Mouse (Mus musculus) midbrain, embryonic 16.5 days (tissue): ENCODE results near the gene Coa3. TPM values are rescaled to one million over a fixed set of nuclear protein-coding genes. Genes with fewer than 3 reads are reported as not detected.
A peak's percentile ranks its signal among the peaks of the same experiment; 100 is the strongest.

Source experiments
- ATAC-seq: fragments of 200-750 bp; cut with Nextera tagmentation; 2 replicates; pipeline ENCODE4 v1.8.0; 2017; ENCODE audit warnings: moderate TSS enrichment
- H3K27ac ChIP-seq: fragments of 300-500 bp; sonication (generic); 2 replicates; pipeline ENCODE4 v1.5.1; 2014; ENCODE audit warnings: mild to moderate bottlenecking, low read length, mixed read lengths
- H3K27me3 ChIP-seq: fragments of 300-500 bp; sonication (generic); 2 replicates; pipeline ENCODE4 v1.6.1; 2014; ENCODE audit warnings: low read depth, low read length, mixed read lengths; ENCODE audit not compliant: control insufficient read depth, insufficient read depth
- H3K36me3 ChIP-seq: fragments of 300-500 bp; sonication (generic); 2 replicates; pipeline ENCODE4 v1.6.1; 2014; ENCODE audit warnings: mild to moderate bottlenecking, low read length, moderate library complexity, mixed read lengths; ENCODE audit not compliant: control insufficient read depth, insufficient read depth
- H3K4me1 ChIP-seq: fragments of 300-500 bp; sonication (generic); 2 replicates; pipeline ENCODE4 v1.6.1; 2014; ENCODE audit warnings: mild to moderate bottlenecking, low read length, mixed read lengths; ENCODE audit not compliant: control insufficient read depth, insufficient read depth
- H3K4me2 ChIP-seq: fragments of 300-500 bp; sonication (generic); 2 replicates; pipeline ENCODE4 v1.6.1; 2014; ENCODE audit warnings: mild to moderate bottlenecking, low read length, mixed read lengths
- H3K4me3 ChIP-seq: fragments of 300-500 bp; sonication (generic); 2 replicates; pipeline ENCODE4 v1.5.1; 2014; ENCODE audit warnings: low read depth, mild to moderate bottlenecking, low read length, moderate library complexity, mixed read lengths
- H3K9ac ChIP-seq: fragments of 300-500 bp; sonication (generic); 2 replicates; pipeline ENCODE4 v1.6.1; 2014; ENCODE audit warnings: low read depth, low read length, mixed read lengths
- H3K9me3 ChIP-seq: fragments of 300-500 bp; sonication (generic); replicated peaks from 2 replicates; pipeline ENCODE4 v1.6.1; 2014; ENCODE audit warnings: mild to moderate bottlenecking, low read length, mixed read lengths; ENCODE audit not compliant: control insufficient read depth, poor library complexity, severe bottlenecking
- WGBS: fragments of 180-500 bp; shearing (Covaris S2); extraction: QIAGEN DNeasy Blood & Tissue Kit; methylation state at CpG from one replicate; pipeline ENCODE4 v1.1.7; 2014; 5-methylcytosine and 5-hydroxymethylcytosine counted together
- polyA plus RNA-seq: library from polyadenylated mRNA; unstranded; fragments of >200 nt; fragmentation: Nextera tagmentation; extraction: Ambion mirVana; gene quantifications from 2 replicates; pipeline ENCODE4 v1.2.1, GENCODE M21; 2015

The Coa3 gene
- polyA plus RNA-seq, 1 experiment from 2014 or later = 224 TPM

DNA sequence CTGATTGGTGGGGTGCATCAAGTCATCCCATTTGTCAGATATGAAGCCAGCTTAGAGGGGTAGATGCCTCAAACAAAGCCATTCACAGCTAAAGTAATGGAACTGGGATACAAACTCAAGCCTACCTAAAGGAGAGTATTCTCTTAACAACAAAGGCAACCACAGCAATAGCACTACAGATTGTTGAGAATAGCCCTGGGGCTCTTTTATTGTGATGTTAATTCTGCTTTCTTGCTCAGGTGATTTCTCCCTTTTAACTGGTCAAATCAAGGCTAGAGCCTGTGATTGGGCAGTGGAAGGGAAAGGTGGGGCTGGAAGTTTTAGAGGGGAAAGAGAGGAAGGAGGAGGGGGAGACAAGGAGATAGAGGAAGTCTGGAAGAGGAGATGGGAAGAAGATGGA lies 44.8 kb downstream of the Coa3 start:
- Histone ChIP-seq H3K4me3 (no peak overlapping the region), H3K9ac (no peak overlapping the region), H3K4me2 (no peak overlapping the region), H3K9me3 (no peaks in the 10 kb centered on the region), H3K27me3 (peaks cover 10% of the 10 kb centered on the region), H3K4me1 (no peaks in the 10 kb centered on the region), H3K27ac (no peak overlapping the region), H3K36me3 (no peaks in the 10 kb centered on the region)
- ATAC-seq = no peak

DNA sequence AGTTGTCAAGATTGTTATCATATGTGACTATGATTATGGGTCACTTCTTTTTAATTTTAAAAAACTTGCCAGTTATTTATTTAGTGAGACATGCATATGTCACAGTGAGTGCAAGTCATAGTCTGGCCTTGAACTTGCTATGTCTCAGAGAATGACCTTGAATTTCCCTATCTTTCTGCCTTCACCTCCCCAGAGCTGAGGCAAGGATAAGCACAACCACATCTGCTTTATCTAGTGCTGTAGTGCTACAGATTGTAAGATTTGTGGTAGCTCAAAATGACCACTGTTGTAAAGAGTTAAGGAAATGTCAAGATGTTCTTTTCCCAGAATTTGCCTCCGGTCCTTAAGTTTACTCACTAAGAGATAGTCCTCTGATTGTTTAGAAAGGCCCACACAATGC lies 45.7 kb downstream of the Coa3 start:
- Histone ChIP-seq H3K27me3 (peaks cover 10% of the 10 kb centered on the region), H3K4me1 (no peaks in the 10 kb centered on the region), H3K9ac (no peak overlapping the region), H3K4me2 (no peak overlapping the region), H3K27ac (no peak overlapping the region), H3K9me3 (no peaks in the 10 kb centered on the region), H3K4me3 (no peak overlapping the region), H3K36me3 (no peaks in the 10 kb centered on the region)
- no peak for ATAC-seq
- WGBS = 100% methylated on average over 1 of the region's 1 CpGs

DNA sequence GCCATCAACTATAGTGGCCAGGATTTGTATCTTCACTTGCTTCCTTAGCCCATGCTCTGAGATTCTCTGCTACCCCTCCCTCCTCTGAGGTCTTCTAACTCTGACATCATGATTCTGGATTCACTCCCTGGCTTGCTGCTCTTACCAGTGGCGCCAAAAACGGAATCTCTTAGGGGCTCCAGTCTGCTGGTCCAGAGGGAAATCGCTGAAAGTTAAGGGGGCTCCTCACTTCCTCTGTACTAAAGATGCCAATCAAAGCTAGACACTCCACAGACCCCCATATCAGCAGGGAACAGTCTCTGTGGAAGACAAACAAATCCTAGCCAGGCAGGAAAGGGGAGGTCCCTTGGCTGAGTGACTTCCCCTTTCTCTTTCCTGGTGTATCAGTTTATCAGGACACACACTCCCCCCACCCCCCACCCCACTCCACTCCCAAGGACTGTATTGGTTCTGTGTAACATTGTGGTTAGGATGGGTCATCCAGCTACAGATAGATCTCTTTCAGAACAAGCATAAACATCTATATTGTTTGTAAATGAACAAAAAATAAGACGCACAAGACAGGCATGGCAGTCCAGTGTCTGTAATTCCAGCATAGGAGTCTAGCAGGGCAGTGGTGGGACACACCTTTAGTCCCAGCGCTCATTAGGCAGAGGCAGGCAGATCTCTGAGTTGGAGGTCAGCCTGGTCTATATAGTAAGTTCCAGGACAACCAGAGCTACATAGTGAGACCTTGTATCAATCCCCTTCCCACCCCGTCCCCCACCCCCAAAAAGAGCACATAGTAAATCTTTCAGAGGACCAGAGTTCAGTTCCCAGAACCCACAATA lies 46.7 kb downstream of the Coa3 start:
- WGBS = 60% methylated on average over 6 of the region's 6 CpGs
- Histone ChIP-seq H3K4me1 (no peaks in the 10 kb centered on the region), H3K27ac (peak overlapping the region; percentile 42; the same call in 1 of the 2 replicates), H3K9me3 (no peaks in the 10 kb centered on the region), H3K9ac (no peak overlapping the region), H3K36me3 (no peaks in the 10 kb centered on the region), H3K4me3 (no peak overlapping the region), H3K4me2 (no peak overlapping the region), H3K27me3 (peaks cover 10% of the 10 kb centered on the region)
- no peak for ATAC-seq

DNA sequence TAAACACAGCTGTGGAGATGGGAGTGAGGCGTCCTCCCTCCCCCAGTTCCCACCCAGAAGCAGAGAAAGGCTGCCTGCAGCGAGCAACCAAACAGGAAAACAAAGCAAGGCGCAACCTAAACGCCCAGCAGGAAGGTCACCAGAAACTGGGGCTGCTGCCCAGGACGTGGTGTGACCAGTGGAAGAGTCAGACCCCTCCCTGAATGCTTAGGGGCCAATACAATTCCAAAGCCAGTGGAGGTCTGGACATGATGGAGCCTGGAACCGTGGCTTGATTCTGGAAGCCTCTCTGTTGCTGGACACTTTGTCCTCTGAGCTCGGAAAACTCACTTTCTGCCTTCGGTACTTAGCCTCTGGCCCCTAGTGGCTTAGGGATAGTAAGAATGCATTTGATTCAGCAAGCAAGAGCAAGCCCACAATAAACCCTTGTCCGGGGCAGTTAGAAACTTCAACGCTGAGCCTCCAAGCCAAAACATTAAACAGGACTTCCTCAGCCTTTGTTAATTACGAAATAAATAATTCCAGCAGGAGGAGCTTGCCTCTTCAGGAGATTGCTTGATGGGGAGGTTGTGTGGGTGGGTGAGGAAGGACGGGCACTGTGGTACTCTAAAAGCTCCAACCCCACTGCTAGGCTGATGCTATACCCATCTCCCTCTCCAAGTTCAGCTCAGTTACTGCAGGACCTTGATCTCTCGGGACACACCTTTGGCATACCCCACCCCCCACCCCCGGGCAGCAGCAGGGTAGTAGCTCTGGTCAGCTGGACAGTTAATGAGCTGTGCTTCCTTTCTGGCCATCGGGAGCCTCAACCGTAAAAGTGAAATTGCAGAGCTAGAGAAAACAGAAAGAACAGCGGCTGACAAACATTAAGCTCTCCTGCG lies 47.7 kb downstream of the Coa3 start:
- Histone ChIP-seq H3K4me3 (no peak overlapping the region), H3K27me3 (peaks cover 10% of the 10 kb centered on the region), H3K9me3 (no peaks in the 10 kb centered on the region), H3K9ac (no peak overlapping the region), H3K27ac (peak overlapping the region; percentile 42), H3K4me1 (no peaks in the 10 kb centered on the region), H3K36me3 (no peaks in the 10 kb centered on the region), H3K4me2 (peak overlapping the region; percentile 8; the same call in 1 of the 2 replicates)
- 17% methylated on average over 18 of the region's 18 CpGs for WGBS
- ATAC-seq = no peak

DNA sequence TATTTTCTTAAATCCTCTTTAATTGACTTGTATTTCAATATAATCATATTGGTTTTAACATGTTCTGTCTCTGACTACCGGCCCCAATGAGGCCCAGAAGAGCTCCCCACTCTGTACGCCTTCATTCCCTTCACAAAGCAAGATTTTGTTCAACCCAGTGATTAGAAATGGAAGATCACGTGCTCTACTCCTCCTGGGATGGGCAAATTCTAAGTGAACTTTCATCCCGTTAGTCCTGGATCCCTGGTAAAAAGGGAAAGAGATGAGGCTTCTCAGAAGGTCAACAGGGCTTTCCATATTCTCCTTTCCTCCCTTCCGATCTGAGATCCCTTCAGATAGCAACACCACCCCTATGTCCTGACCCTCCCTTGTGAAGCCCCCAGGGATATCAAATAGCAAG lies 48.4 kb downstream of the Coa3 start:
- Histone ChIP-seq H3K4me3 (no peak overlapping the region), H3K27ac (peak overlapping the region; percentile 42), H3K36me3 (no peaks in the 10 kb centered on the region), H3K4me2 (no peak overlapping the region; the same call in 1 of the 2 replicates), H3K9ac (no peak overlapping the region), H3K9me3 (no peaks in the 10 kb centered on the region), H3K4me1 (peaks cover under 1% of the 10 kb centered on the region; the same call in 1 of the 2 replicates), H3K27me3 (peaks cover 10% of the 10 kb centered on the region)
- 13% methylated on average over 5 of the region's 5 CpGs for WGBS
- no peak for ATAC-seq

DNA sequence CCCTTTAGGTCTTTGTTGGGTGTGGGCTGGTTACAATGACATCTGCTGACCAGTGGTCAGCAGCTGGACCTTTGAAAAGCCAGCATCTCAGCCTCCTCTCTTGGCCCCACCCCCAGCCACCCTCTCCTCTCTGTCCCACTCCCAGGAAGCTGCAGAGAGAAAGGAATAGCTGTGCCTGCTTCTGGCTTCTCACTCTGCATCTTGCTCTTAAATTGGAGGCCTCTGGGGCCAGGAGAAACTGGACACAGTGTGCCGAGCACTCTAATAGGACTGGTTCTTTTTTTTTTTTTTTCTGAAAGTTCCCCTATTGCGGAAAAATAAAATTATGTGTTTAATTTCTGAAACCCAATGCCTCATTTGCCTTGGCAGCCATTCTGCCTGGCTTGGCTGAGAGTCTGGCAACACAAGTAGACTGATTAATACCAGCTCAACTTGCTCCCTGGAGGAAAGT lies 48.8 kb downstream of the Coa3 start:
- no peak for ATAC-seq
- peaks cover 4% of the 10 kb centered on the region; the same call in 1 of the 2 replicates for H3K4me1 ChIP-seq
- peaks cover 10% of the 10 kb centered on the region for H3K27me3 ChIP-seq
- no peaks in the 10 kb centered on the region for H3K36me3 ChIP-seq
- no peak overlapping the region for H3K4me2 ChIP-seq
- no peaks in the 10 kb centered on the region for H3K9me3 ChIP-seq
- H3K9ac ChIP-seq = no peak overlapping the region
- peak overlapping the region; percentile 42 for H3K27ac ChIP-seq
- WGBS = 27% methylated on average over 2 of the region's 2 CpGs
- no peak overlapping the region for H3K4me3 ChIP-seq

DNA sequence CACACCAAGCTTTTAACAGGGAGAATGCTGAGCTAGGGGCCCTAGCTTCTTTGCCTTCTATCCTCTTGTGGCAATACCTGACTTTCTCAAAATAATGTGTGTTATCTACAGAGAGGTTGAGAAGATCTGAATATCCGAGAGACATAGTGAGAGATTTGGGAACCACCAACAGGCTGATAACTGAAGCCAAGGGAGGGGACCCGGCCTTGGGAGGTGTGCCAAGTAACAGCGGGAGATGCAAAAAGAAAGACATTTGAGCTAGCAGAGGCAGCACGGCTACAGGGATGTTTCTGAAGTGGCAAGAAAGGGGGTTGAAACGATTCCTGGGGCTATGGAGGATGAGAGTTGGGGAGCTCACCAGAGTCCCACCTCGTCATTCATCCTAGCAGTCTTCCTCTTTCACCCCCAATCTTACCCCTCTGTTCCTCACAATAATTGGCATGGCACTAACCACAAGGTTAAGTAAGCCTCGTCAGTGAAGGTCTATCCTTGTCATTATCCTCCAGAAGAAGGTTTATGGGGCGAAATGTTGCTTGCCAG lies 49.5 kb downstream of the Coa3 start:
- H3K4me2 ChIP-seq = no peak overlapping the region
- H3K9me3 ChIP-seq = no peaks in the 10 kb centered on the region
- ATAC-seq = no peak
- peaks cover 10% of the 10 kb centered on the region for H3K27me3 ChIP-seq
- H3K4me3 ChIP-seq = no peak overlapping the region
- no peak overlapping the region for H3K27ac ChIP-seq
- H3K36me3 ChIP-seq = no peaks in the 10 kb centered on the region
- H3K9ac ChIP-seq = no peak overlapping the region
- WGBS = 21% methylated on average over 8 of the region's 8 CpGs
- peaks cover 5% of the 10 kb centered on the region; the same call in 1 of the 2 replicates for H3K4me1 ChIP-seq
